Mouse (Mus musculus): ENCODE measurements around the gene Gm42421.

Gene Gm42421

GRCm38 (mm10) chr5:143936156-143936555, 8.2 kb downstream of the Gm42421 start:
- in situ Hi-C loops (cut with MboI) = no loop called here

GRCm38 (mm10) chr5:143941588-143941987, 13.6 kb downstream of the Gm42421 start:
- in situ Hi-C loops (cut with MboI) = no loop called here

GRCm38 (mm10) chr5:143943231-143944125, 15.5 kb downstream of the Gm42421 start:
- in situ Hi-C loops (cut with MboI) = no loop called here

GRCm38 (mm10) chr5:143948361-143948760, 20.4 kb downstream of the Gm42421 start:
- in situ Hi-C loops (cut with MboI) = no loop called here

- in situ Hi-C loops (cut with MboI) = no loop called here
Observed at GRCm38 (mm10) chr5:143950016-143950415, 22.0 kb downstream of the Gm42421 start.

- in situ Hi-C loops (cut with MboI) = no loop called here
Observed at GRCm38 (mm10) chr5:143957101-143957500, 29.1 kb downstream of the Gm42421 start.

- in situ Hi-C loops (cut with MboI) = no loop called here
Observed at GRCm38 (mm10) chr5:143959551-143959950, 31.6 kb downstream of the Gm42421 start.

- in situ Hi-C loops (cut with MboI) = no loop called here
Observed at GRCm38 (mm10) chr5:143961176-143961575, 33.2 kb downstream of the Gm42421 start.

- in situ Hi-C loops (cut with MboI) = no loop called here
Observed at GRCm38 (mm10) chr5:143965586-143966345, 37.8 kb downstream of the Gm42421 start.

GRCm38 (mm10) chr5:143966671-143967070, 38.7 kb downstream of the Gm42421 start:
- in situ Hi-C loops (cut with MboI) = no loop called here

GRCm38 (mm10) chr5:143972628-143973027, 44.7 kb downstream of the Gm42421 start:
- in situ Hi-C loops (cut with MboI) = no loop called here

- in situ Hi-C loops (cut with MboI) = no loop called here
Observed at GRCm38 (mm10) chr5:143974931-143975630, 47.1 kb downstream of the Gm42421 start.

- in situ Hi-C loops (cut with MboI) = no loop called here
Observed at GRCm38 (mm10) chr5:143975631-143975933, 47.6 kb downstream of the Gm42421 start.

- in situ Hi-C loops (cut with MboI) = no loop called here
Observed at GRCm38 (mm10) chr5:143976232-143976631, 48.3 kb downstream of the Gm42421 start.

- in situ Hi-C loops (cut with MboI) = no loop called here
Observed at GRCm38 (mm10) chr5:143976726-143977431, 48.9 kb downstream of the Gm42421 start.

- in situ Hi-C loops (cut with MboI) = no loop called here
Observed at GRCm38 (mm10) chr5:143980858-143981257, 52.9 kb downstream of the Gm42421 start.

GRCm38 (mm10) chr5:143982361-143982760, 54.4 kb downstream of the Gm42421 start:
- in situ Hi-C loops (cut with MboI) = no loop called here

GRCm38 (mm10) chr5:143985381-143985780, 57.4 kb downstream of the Gm42421 start:
- in situ Hi-C loops (cut with MboI) = no loop called here

Measured in mature B cell (primary cell).